Mouse (Mus musculus) forebrain, embryonic 12.5 days (tissue): ENCODE data around the gene Gsk3a. TPM values are rescaled to one million over a fixed set of nuclear protein-coding genes. Genes with fewer than 3 reads are reported as not detected.

ENCODE experiments used
- ATAC-seq: fragments of 200-750 bp; cut with Nextera tagmentation; 2 replicates; pipeline ENCODE4 v1.8.0; 2017; ENCODE audit warnings: moderate TSS enrichment; ENCODE audit not compliant: low FRiP score
- H3K27ac ChIP-seq: fragments of 300-500 bp; sonication (generic); 2 replicates; pipeline ENCODE4 v1.5.1; 2016; ENCODE audit warnings: mild to moderate bottlenecking
- H3K27me3 ChIP-seq: fragments of 300-500 bp; sonication (generic); 2 replicates; pipeline ENCODE4 v1.6.1; 2016; ENCODE audit warnings: mild to moderate bottlenecking
- H3K36me3 ChIP-seq: fragments of 300-500 bp; sonication (generic); replicated peaks from 2 replicates; pipeline ENCODE4 v1.6.1; 2016; ENCODE audit warnings: mild to moderate bottlenecking
- H3K4me1 ChIP-seq: fragments of 300-500 bp; sonication (generic); 2 replicates; pipeline ENCODE4 v1.6.1; 2016
- H3K4me2 ChIP-seq: fragments of 300-500 bp; sonication (generic); 2 replicates; pipeline ENCODE4 v1.6.1; 2016; ENCODE audit warnings: mild to moderate bottlenecking, moderate library complexity
- H3K4me3 ChIP-seq: fragments of 300-500 bp; sonication (generic); replicated peaks from 2 replicates; pipeline ENCODE4 v1.5.1; 2016; ENCODE audit warnings: mild to moderate bottlenecking
- H3K9ac ChIP-seq: fragments of 300-500 bp; sonication (generic); 2 replicates; pipeline ENCODE4 v1.6.1; 2016; ENCODE audit warnings: mild to moderate bottlenecking
- H3K9me3 ChIP-seq: fragments of 300-500 bp; sonication (generic); 2 replicates; pipeline ENCODE4 v1.6.1; 2016
- WGBS: fragments of 180-500 bp; shearing (Covaris S2); methylation state at CpG from one replicate; pipeline ENCODE4 v1.1.7; 2016; 5-methylcytosine and 5-hydroxymethylcytosine counted together
- polyA plus RNA-seq: library from polyadenylated mRNA; unstranded; fragments of >200 nt; fragmentation: Nextera tagmentation; extraction: Ambion mirVana; gene quantifications from 2 replicates; pipeline ENCODE4 v1.2.1, GENCODE M21; 2016

The Gsk3a gene
- 15.9 and 17.5 TPM in 2 replicates for polyA plus RNA-seq

- no peaks in the 10 kb centered on the region for H3K9me3 ChIP-seq
- H3K36me3 ChIP-seq, result peaks cover 27% of the 10 kb centered on the region
- peaks cover 36% of the 10 kb centered on the region for H3K4me1 ChIP-seq
- H3K4me2 ChIP-seq, result peak within 1 kb of the TSS; percentile 72
- peak within 1 kb of the TSS; percentile 78 for H3K27ac ChIP-seq
- no peaks in the 10 kb centered on the region for H3K27me3 ChIP-seq
- ATAC-seq, result peak; percentile 90
- peak within 1 kb of the TSS; percentile 97 for H3K4me3 ChIP-seq
- WGBS, result under 1% methylated on average over 52 of the region's 76 CpGs
- H3K9ac ChIP-seq, result peak within 1 kb of the TSS; percentile 99
Measured at GRCm38 (mm10) chr7:25237249-25238014, at the start of gene Gsk3a. Gene Gsk3a, minus strand, starts transcription at chr7:25237851.

DNA sequence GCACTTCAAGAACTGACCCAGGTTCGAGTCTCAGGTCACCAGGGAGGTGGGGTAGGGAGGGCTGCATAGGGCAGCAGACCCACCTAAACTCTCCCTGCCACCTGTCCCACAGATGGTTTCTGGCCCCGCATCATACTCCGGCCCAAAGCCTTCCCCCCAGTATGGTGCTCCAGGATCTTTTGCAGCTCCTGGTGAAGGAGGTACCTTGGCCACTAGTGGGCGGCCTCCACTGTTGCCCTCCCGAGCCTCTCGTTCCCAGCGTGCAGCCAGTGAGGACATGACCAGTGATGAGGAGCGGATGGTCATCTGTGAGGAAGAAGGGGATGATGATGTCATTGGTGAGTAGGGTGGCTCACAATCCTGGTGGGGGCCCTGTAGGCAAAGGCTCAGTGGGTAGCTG is 49.3 kb upstream of the Gsk3a start:
- no peak for ATAC-seq
- H3K36me3 ChIP-seq, result peaks cover 73% of the 10 kb centered on the region
- whole genome bisulfite sequencing, result 83% methylated on average over 8 of the region's 8 CpGs
- H3K4me3 ChIP-seq, result no peak overlapping the region
- 0 out of 2 replicates have a peak, but pooled peaks cover 7% of the 10 kb centered on the region for H3K9me3 ChIP-seq
- H3K27ac ChIP-seq, result no peak overlapping the region
- no peaks in the 10 kb centered on the region for H3K27me3 ChIP-seq
- H3K9ac ChIP-seq, result no peak overlapping the region
- H3K4me1 ChIP-seq, result peaks cover 41% of the 10 kb centered on the region
- H3K4me2 ChIP-seq, result no peak overlapping the region

- 92% methylated on average over 20 of the region's 20 CpGs for WGBS
Measured at GRCm38 (mm10) chr7:25285511-25286238, 48.0 kb upstream of the Gsk3a start.

DNA sequence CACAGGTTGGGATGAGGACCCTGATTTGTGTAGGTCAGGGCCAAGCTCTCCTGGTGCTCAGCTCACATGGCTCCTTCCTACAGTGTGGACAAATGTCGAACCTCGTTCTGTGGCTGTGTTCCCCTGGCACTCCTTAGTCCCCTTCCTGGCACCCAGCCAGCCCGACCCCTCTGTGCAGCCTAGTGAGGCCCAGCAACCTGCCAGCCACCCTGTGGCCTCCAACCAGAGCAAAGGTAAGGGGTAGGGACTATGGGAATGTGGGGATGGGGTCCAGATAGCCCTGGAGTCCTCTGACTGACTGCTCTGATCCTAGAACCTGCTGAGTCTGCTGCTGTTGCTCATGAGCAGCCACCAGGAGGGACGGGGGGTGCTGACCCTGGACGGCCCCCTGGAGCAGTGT is 47.1 kb upstream of the Gsk3a start:
- Histone ChIP-seq H3K27ac (no peak overlapping the region), H3K4me1 (peaks cover 51% of the 10 kb centered on the region), H3K4me3 (peak overlapping the region; percentile 92), H3K9me3 (0 out of 2 replicates have a peak, but pooled peaks cover 3% of the 10 kb centered on the region), H3K4me2 (peak overlapping the region; percentile 96), H3K9ac (peak overlapping the region; percentile 89; the same call in 1 of the 2 replicates), H3K36me3 (peaks cover 51% of the 10 kb centered on the region), H3K27me3 (no peaks in the 10 kb centered on the region)
- WGBS, result 71% methylated on average over 5 of the region's 5 CpGs
- ATAC-seq, result no peak

More at GRCm38 (mm10) chr7:25285511-25286238, 48.0 kb upstream of the Gsk3a start:
- ATAC-seq, result no peak
- Histone ChIP-seq H3K4me1 (peaks cover 43% of the 10 kb centered on the region), H3K4me3 (no peak overlapping the region), H3K27me3 (no peaks in the 10 kb centered on the region), H3K4me2 (no peak overlapping the region), H3K9me3 (0 out of 2 replicates have a peak, but pooled peaks cover 7% of the 10 kb centered on the region), H3K27ac (0 out of 2 replicates have a peak overlapping the region, but pooled peaks have one; percentile 13), H3K36me3 (peaks cover 60% of the 10 kb centered on the region), H3K9ac (no peak overlapping the region)

DNA sequence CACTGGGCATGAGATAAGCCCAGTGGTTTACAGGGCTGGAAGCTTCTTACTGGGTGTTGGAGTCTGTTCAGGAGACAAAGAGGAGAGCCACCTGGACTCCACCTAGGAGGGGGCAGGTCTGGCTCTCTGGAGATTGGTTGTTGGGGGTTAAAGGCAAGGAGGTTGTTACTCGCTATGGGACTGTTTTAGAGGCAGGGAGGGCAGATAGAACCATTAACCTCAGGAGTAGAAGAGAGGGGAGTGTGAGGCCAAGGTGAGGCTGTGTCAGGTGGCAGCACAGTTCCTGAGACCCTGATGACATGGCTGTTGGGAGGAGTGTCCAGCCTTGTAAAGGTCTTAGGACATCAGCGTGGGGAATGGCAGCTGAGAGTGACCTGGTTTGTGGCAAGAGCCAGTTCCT is 46.5 kb upstream of the Gsk3a start:
- 75% methylated on average over 2 of the region's 2 CpGs for WGBS
- no peak for ATAC-seq
- H3K9ac ChIP-seq, result peak overlapping the region; percentile 89
- peak overlapping the region; percentile 92 for H3K4me3 ChIP-seq
- H3K4me1 ChIP-seq, result peaks cover 56% of the 10 kb centered on the region
- peaks cover 45% of the 10 kb centered on the region for H3K36me3 ChIP-seq
- peak overlapping the region; percentile 100; the same call in 1 of the 2 replicates for H3K27ac ChIP-seq
- H3K27me3 ChIP-seq, result no peaks in the 10 kb centered on the region
- H3K9me3 ChIP-seq, result no peaks in the 10 kb centered on the region
- peak overlapping the region; percentile 96 for H3K4me2 ChIP-seq

GRCm38 (mm10) chr7:25283637-25284036 is 46.0 kb upstream of the Gsk3a start:
- no peaks in the 10 kb centered on the region for H3K9me3 ChIP-seq
- peaks cover 56% of the 10 kb centered on the region for H3K4me1 ChIP-seq
- WGBS, result 23% methylated on average over 5 of the region's 5 CpGs

DNA sequence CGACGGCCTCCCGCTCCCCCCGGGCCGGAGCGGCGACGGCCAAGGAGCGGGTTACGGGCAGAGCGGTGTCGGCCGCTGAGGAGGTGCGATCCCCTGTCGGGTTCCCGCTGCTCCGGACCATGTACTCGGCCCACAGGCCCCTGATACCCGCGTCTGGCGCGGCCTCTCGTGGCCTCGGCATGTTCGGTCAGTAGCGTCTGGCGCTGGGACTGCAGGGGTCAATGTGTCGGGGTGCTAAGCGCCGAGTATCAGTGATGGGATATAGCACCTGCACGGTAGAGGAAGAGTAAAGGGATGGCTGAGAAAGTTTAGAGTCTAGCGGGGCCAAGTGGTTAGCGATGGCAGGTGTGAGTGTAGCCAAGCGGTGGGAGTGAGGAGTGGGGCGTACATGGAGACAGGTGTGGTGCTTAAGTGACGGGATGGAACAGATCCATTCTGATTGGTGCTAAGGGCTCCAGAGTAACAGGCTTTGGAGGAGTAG is 45.1 kb upstream of the Gsk3a start:
- ATAC-seq, result no peak

More at GRCm38 (mm10) chr7:25283637-25284036, 46.0 kb upstream of the Gsk3a start:
- no peaks in the 10 kb centered on the region for H3K27me3 ChIP-seq
- H3K27ac ChIP-seq, result peak overlapping the region; percentile 100
- peak overlapping the region; percentile 96 for H3K4me2 ChIP-seq
- no peak for ATAC-seq
- peaks cover 40% of the 10 kb centered on the region for H3K36me3 ChIP-seq
- H3K9ac ChIP-seq, result peak overlapping the region; percentile 89
- H3K4me3 ChIP-seq, result peak overlapping the region; percentile 92

GRCm38 (mm10) chr7:25281734-25282601 is 44.3 kb upstream of the Gsk3a start:
- peak overlapping the region; percentile 92 for H3K4me3 ChIP-seq
- WGBS, result under 1% methylated on average over 50 of the region's 108 CpGs
- no peaks in the 10 kb centered on the region for H3K9me3 ChIP-seq
- peaks cover 23% of the 10 kb centered on the region for H3K36me3 ChIP-seq
- H3K27me3 ChIP-seq, result no peaks in the 10 kb centered on the region
- H3K4me2 ChIP-seq, result peak overlapping the region; percentile 96
- peak overlapping the region; percentile 89 for H3K9ac ChIP-seq
- peak; percentile 82 for ATAC-seq
- H3K27ac ChIP-seq, result peak overlapping the region; percentile 100
- H3K4me1 ChIP-seq, result peaks cover 65% of the 10 kb centered on the region

More for the DNA sequence above, 45.1 kb upstream of the Gsk3a start:
- H3K36me3 ChIP-seq, result peaks cover 31% of the 10 kb centered on the region
- peak overlapping the region; percentile 96 for H3K4me2 ChIP-seq
- peak overlapping the region; percentile 92 for H3K4me3 ChIP-seq
- no peaks in the 10 kb centered on the region for H3K27me3 ChIP-seq
- peak overlapping the region; percentile 100 for H3K27ac ChIP-seq
- H3K9ac ChIP-seq, result peak overlapping the region; percentile 89
- H3K4me1 ChIP-seq, result peaks cover 59% of the 10 kb centered on the region
- no peaks in the 10 kb centered on the region for H3K9me3 ChIP-seq
- WGBS, result under 1% methylated on average over 32 of the region's 36 CpGs

DNA sequence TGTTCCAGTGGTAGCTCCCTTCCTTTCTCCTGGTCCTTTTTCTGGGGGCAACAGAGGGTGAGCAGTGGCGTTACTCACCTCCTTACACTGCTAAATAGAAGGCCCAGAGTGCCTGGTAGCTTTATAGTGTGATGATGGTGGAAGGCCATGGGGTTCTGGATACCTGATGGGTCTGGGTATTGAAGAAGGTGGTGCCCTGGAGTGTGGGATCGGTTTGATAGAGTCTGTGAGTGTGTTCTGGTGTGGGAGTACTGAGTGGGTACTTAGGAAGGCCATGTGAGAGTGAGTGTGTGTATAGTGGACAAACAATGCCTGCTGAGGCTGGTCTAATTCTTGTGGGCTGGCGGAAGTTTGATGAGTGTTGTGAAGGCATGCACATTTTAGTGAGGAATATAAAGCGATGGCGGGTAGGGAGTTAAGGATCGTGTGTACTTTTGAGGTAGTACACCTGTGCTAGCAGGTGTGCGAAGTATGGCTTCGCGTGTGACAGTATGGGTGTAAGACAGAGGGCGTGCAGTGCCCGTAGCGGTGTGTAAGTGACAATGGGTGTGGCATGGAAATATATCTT is 43.6 kb upstream of the Gsk3a start:
- peak overlapping the region; percentile 92 for H3K4me3 ChIP-seq
- H3K36me3 ChIP-seq, result peaks cover 16% of the 10 kb centered on the region
- peak overlapping the region; percentile 96 for H3K4me2 ChIP-seq
- H3K9me3 ChIP-seq, result no peaks in the 10 kb centered on the region
- H3K9ac ChIP-seq, result peak overlapping the region; percentile 89
- no peak; the same call in 1 of the 2 replicates for ATAC-seq
- no peaks in the 10 kb centered on the region for H3K27me3 ChIP-seq
- peaks cover 66% of the 10 kb centered on the region for H3K4me1 ChIP-seq
- WGBS, result 18% methylated on average over 12 of the region's 12 CpGs
- H3K27ac ChIP-seq, result peak overlapping the region; percentile 100

DNA sequence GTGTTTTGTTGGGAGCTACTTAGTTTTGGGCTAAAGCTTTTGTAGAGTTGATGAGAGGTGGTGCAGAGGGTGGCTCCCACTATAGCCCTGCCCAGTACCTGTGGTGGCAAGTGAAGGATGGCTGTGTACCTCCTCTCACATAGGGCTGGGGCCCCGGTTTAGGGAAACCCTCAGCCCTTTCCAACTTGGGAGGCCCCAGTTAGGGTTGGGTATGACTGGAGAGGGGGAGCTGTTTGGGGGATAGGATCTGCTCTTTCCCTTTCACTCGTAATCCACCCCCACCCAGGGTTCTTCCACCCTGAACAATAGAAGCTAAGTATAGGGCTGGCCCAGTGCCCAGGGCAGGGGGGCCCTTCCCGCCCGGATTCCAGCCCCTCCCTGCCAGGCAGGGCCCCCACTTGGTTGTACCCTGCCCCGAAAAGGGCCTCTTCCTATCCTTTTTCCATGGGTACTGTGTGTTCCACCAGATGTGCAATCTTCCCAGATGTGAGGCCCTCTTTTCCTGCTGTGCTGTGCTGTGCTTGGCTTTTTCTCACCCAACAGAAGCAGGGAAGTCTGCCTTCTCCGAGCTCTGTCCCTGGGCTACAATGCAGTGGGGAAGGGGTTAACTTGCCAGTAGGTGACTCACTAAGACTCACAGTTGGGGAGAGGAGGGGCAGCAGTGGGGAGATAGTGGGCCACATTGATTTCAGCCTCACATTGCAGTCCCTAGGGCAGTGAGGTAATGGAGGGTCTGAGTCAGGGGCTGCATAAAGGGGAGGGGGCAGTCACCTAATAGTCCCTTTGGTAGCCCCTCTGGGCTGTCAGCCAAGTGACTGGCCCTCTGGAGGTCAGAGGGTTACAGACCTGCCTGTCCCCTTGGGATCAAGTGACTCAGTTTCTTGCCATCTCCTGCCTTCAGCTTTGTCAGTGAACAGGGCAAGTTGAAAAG is 42.5 kb upstream of the Gsk3a start:
- Histone ChIP-seq H3K36me3 (peaks cover 4% of the 10 kb centered on the region), H3K27ac (peak overlapping the region; percentile 100), H3K4me1 (peaks cover 67% of the 10 kb centered on the region), H3K4me3 (peak overlapping the region; percentile 92), H3K27me3 (no peaks in the 10 kb centered on the region), H3K4me2 (peak overlapping the region; percentile 96), H3K9me3 (no peaks in the 10 kb centered on the region), H3K9ac (peak overlapping the region; percentile 89)
- peak; percentile 9 for ATAC-seq
- WGBS, result 0% methylated on average over 5 of the region's 6 CpGs
